18 mouse cellular contexts compared by ENCODE assay signal in genomic region chr19:42597286-42597685, GRCm38 (mm10). TPM values are rescaled to one million over a fixed set of nuclear protein-coding genes. Genes with fewer than 3 reads are reported as not detected.
"Had no signal": no experiment of that assay in that cellular context is flagged by ENCODE, and none has a peak within 500 bp of the region (broad histone marks: within the 10 kb centered on the region; RNA-seq: fewer than 3 reads in every experiment).

No protein-coding gene starts in this region.

- ATAC-seq: liver, postnatal 0 days; lung, postnatal 0 days had no signal

- H3K9ac ChIP-seq: liver, embryonic 13.5 days; liver, embryonic 15.5 days; liver, postnatal 0 days; lung, embryonic 15.5 days; midbrain, embryonic 12.5 days; neural tube, embryonic 12.5 days; stomach, embryonic 15.5 days had no signal

- H3K27me3 ChIP-seq: liver, embryonic 13.5 days; liver, embryonic 15.5 days; lung, embryonic 15.5 days; midbrain, embryonic 12.5 days; neural tube, embryonic 12.5 days; stomach, embryonic 15.5 days had no signal

- DNase-seq: liver, embryonic 13.5 days; liver, postnatal 0 days; lung, adult 2 months; lung, postnatal 14 days; lung, postnatal 36 days; midbrain, embryonic 14.5 days; right cerebral cortex, postnatal 14 days; thymus, adult 2 months; thymus, postnatal 25 days; thymus, postnatal 4 days had no signal

- H3K4me3 ChIP-seq: liver, embryonic 13.5 days; liver, embryonic 15.5 days; lung, embryonic 15.5 days; megakaryocyte, embryonic 14.5 days; midbrain, embryonic 12.5 days; neural tube, embryonic 12.5 days; stomach, embryonic 15.5 days had no signal

- H3K4me2 ChIP-seq: liver, embryonic 13.5 days; liver, embryonic 15.5 days; lung, embryonic 15.5 days; midbrain, embryonic 12.5 days; neural tube, embryonic 12.5 days; stomach, embryonic 15.5 days had no signal

- H3K27ac ChIP-seq: liver, embryonic 13.5 days; liver, embryonic 15.5 days; lung, embryonic 15.5 days; macrophage; midbrain, embryonic 12.5 days; neural tube, embryonic 12.5 days; stomach, embryonic 15.5 days had no signal

- H3K36me3 ChIP-seq: lung, embryonic 15.5 days; stomach, embryonic 15.5 days had no signal

- H3K4me1 ChIP-seq: liver, embryonic 13.5 days; liver, embryonic 15.5 days; lung, embryonic 15.5 days; neural tube, embryonic 12.5 days; stomach, embryonic 15.5 days had no signal

- H3K9me3 ChIP-seq: liver, embryonic 13.5 days; liver, embryonic 15.5 days; lung, embryonic 15.5 days; megakaryocyte, embryonic 14.5 days; midbrain, embryonic 12.5 days; neural tube, embryonic 12.5 days; stomach, embryonic 15.5 days had no signal

RNA-seq across cellular contexts. Expression of gene Loxl4, which starts 15.3 kb away (rescaled TPM):
- polyA plus RNA-seq: macrophage had no signal
